Mouse (Mus musculus) liver, embryonic 13.5 days (tissue): ENCODE measurements at regions not wholly inside any gene's neighbourhood (a gene's known extent, or its start where the extent isn't known, plus 50 kb on each side); places are given as distances from the start of the nearest gene placed in this dataset.
A peak's percentile ranks its signal among the peaks of the same experiment; 100 is the strongest.

ENCODE experiments used
- ATAC-seq: fragments of 200-750 bp; cut with Nextera tagmentation; 2 replicates; pipeline ENCODE4 v1.8.0; 2017; ENCODE audit warnings: low read depth, mild to moderate bottlenecking, moderate number of reproducible peaks, moderate library complexity
- DNase-seq: peaks from one replicate; pipeline ENCODE4 v3.0.0; 2022
- H3K27ac ChIP-seq: fragments of 300-500 bp; sonication (generic); 2 replicates; pipeline ENCODE4 v1.5.1; 2015; ENCODE audit warnings: moderate library complexity, mild to moderate bottlenecking, inconsistent platforms
- H3K27me3 ChIP-seq: fragments of 300-500 bp; sonication (generic); 2 replicates; pipeline ENCODE4 v1.6.1; 2015; ENCODE audit warnings: mild to moderate bottlenecking, inconsistent platforms
- H3K36me3 ChIP-seq: fragments of 300-500 bp; sonication (generic); 2 replicates; pipeline ENCODE4 v1.6.1; 2015; ENCODE audit warnings: mild to moderate bottlenecking, inconsistent platforms
- H3K4me1 ChIP-seq: fragments of 300-500 bp; sonication (generic); replicated peaks from 2 replicates; pipeline ENCODE4 v1.6.1; 2015; ENCODE audit warnings: inconsistent platforms
- H3K4me2 ChIP-seq: fragments of 300-500 bp; sonication (generic); 2 replicates; pipeline ENCODE4 v1.6.1; 2015; ENCODE audit warnings: inconsistent platforms, mild to moderate bottlenecking, moderate library complexity
- H3K4me3 ChIP-seq: fragments of 300-500 bp; sonication (generic); replicated peaks from 2 replicates; pipeline ENCODE4 v1.5.1; 2015; ENCODE audit warnings: mild to moderate bottlenecking, inconsistent platforms
- H3K9ac ChIP-seq: fragments of 300-500 bp; sonication (generic); 2 replicates; pipeline ENCODE4 v1.6.1; 2015; ENCODE audit warnings: mild to moderate bottlenecking, inconsistent platforms
- H3K9me3 ChIP-seq: fragments of 300-500 bp; sonication (generic); replicated peaks from 2 replicates; pipeline ENCODE4 v1.6.1; 2016; ENCODE audit warnings: inconsistent platforms
- WGBS: fragments of 180-500 bp; shearing (Covaris S2); methylation state at CpG from one replicate; pipeline ENCODE4 v1.1.7; 2015; ENCODE audit not compliant: insufficient replicate concordance; 5-methylcytosine and 5-hydroxymethylcytosine counted together

- Histone ChIP-seq H3K4me2 (no peak overlapping the region), H3K36me3 (no peaks in the 10 kb centered on the region), H3K4me1 (no peaks in the 10 kb centered on the region), H3K4me3 (no peak overlapping the region), H3K9me3 (no peaks in the 10 kb centered on the region; the same call in 1 of the 2 replicates), H3K27ac (no peak overlapping the region), H3K27me3 (no peaks in the 10 kb centered on the region), H3K9ac (no peak overlapping the region)
- ATAC-seq (no peak), DNase-seq (peak; percentile 5)
- WGBS = 45% methylated on average over 9 of the region's 9 CpGs
Measured at GRCm38 (mm10) chr1:35385430-35385829, 535.7 kb downstream of the Plekhb2 start.

GRCm38 (mm10) chr1:35388181-35388580 lies 538.4 kb downstream of the Plekhb2 start:
- DNase-seq (no peak), ATAC-seq (no peak)

GRCm38 (mm10) chr1:35390371-35390770 lies 540.6 kb downstream of the Plekhb2 start:
- no peak overlapping the region for H3K27ac ChIP-seq
- DNase-seq (no peak), ATAC-seq (no peak)
- no peak overlapping the region for H3K4me2 ChIP-seq
- no peaks in the 10 kb centered on the region for H3K4me1 ChIP-seq
- H3K36me3 ChIP-seq = no peaks in the 10 kb centered on the region
- no peaks in the 10 kb centered on the region for H3K27me3 ChIP-seq
- H3K9me3 ChIP-seq = no peaks in the 10 kb centered on the region
- 47% methylated on average over 4 of the region's 4 CpGs for WGBS
- no peak overlapping the region for H3K9ac ChIP-seq
- H3K4me3 ChIP-seq = no peak overlapping the region

More at GRCm38 (mm10) chr1:35388181-35388580, 538.4 kb downstream of the Plekhb2 start:
- H3K4me3 ChIP-seq = no peak overlapping the region
- no peak overlapping the region for H3K4me2 ChIP-seq
- H3K27ac ChIP-seq = no peak overlapping the region
- H3K27me3 ChIP-seq = no peaks in the 10 kb centered on the region
- H3K9me3 ChIP-seq = no peaks in the 10 kb centered on the region; the same call in 1 of the 2 replicates
- no peak overlapping the region for H3K9ac ChIP-seq
- no peaks in the 10 kb centered on the region for H3K36me3 ChIP-seq
- no peaks in the 10 kb centered on the region for H3K4me1 ChIP-seq
- 21% methylated on average over 6 of the region's 6 CpGs for WGBS

GRCm38 (mm10) chr1:35390858-35391586 lies 541.2 kb downstream of the Plekhb2 start:
- Histone ChIP-seq H3K27ac (no peak overlapping the region), H3K9ac (no peak overlapping the region), H3K4me1 (no peaks in the 10 kb centered on the region), H3K9me3 (no peaks in the 10 kb centered on the region), H3K27me3 (no peaks in the 10 kb centered on the region), H3K36me3 (no peaks in the 10 kb centered on the region), H3K4me2 (no peak overlapping the region), H3K4me3 (no peak overlapping the region)
- ATAC-seq (no peak), DNase-seq (no peak)
- WGBS = 55% methylated on average over 7 of the region's 7 CpGs

GRCm38 (mm10) chr1:35393550-35394118 lies 543.9 kb downstream of the Plekhb2 start:
- H3K4me1 ChIP-seq = no peaks in the 10 kb centered on the region
- H3K27me3 ChIP-seq = no peaks in the 10 kb centered on the region
- ATAC-seq (no peak), DNase-seq (no peak)
- 69% methylated on average over 6 of the region's 6 CpGs for WGBS
- no peak overlapping the region for H3K4me3 ChIP-seq
- no peak overlapping the region for H3K27ac ChIP-seq
- H3K4me2 ChIP-seq = no peak overlapping the region
- no peak overlapping the region for H3K9ac ChIP-seq
- H3K36me3 ChIP-seq = no peaks in the 10 kb centered on the region
- 0 out of 2 replicates have a peak, but pooled peaks cover 2% of the 10 kb centered on the region for H3K9me3 ChIP-seq

- H3K9me3 ChIP-seq = 0 out of 2 replicates have a peak, but pooled peaks cover 2% of the 10 kb centered on the region
- DNase-seq (no peak), ATAC-seq (no peak)
- H3K4me3 ChIP-seq = no peak overlapping the region
- WGBS = 70% methylated on average over 11 of the region's 11 CpGs
- H3K27me3 ChIP-seq = no peaks in the 10 kb centered on the region
- no peak overlapping the region for H3K4me2 ChIP-seq
- H3K4me1 ChIP-seq = no peaks in the 10 kb centered on the region
- H3K27ac ChIP-seq = no peak overlapping the region
- no peak overlapping the region for H3K9ac ChIP-seq
- H3K36me3 ChIP-seq = no peaks in the 10 kb centered on the region
Measured at GRCm38 (mm10) chr1:35400674-35401359, 551.0 kb downstream of the Plekhb2 start.

- no peaks in the 10 kb centered on the region for H3K27me3 ChIP-seq
- H3K4me1 ChIP-seq = no peaks in the 10 kb centered on the region
- no peak overlapping the region for H3K27ac ChIP-seq
- no peak overlapping the region for H3K4me2 ChIP-seq
- H3K36me3 ChIP-seq = no peaks in the 10 kb centered on the region
- no peak for DNase-seq
- no peak overlapping the region for H3K9ac ChIP-seq
- H3K9me3 ChIP-seq = 0 out of 2 replicates have a peak, but pooled peaks cover 1% of the 10 kb centered on the region
- 69% methylated on average over 4 of the region's 4 CpGs for WGBS
- no peak overlapping the region for H3K4me3 ChIP-seq
- no peak for ATAC-seq
Measured at GRCm38 (mm10) chr1:35402995-35403394, 553.2 kb downstream of the Plekhb2 start.

DNA sequence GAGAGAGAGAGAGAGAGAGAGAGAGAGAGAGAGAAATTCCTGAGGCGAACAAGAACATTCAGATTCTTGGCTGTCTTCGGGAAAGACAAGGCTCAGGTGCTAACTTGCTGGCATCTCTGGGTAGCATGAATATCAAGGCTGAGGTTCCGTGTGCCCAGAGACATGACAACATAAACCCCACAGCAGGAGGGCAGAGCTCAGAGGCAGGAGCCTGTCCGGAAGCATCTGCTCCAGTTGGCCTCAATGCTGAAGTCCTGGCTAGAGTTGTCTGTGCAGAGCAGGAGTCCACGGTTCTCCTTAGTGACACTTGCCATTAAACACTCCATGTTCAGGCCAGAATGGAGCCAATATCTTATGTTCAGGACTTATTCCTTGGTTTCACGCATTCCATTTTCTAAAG lies 555.6 kb downstream of the Plekhb2 start:
- no peaks in the 10 kb centered on the region for H3K9me3 ChIP-seq

DNA sequence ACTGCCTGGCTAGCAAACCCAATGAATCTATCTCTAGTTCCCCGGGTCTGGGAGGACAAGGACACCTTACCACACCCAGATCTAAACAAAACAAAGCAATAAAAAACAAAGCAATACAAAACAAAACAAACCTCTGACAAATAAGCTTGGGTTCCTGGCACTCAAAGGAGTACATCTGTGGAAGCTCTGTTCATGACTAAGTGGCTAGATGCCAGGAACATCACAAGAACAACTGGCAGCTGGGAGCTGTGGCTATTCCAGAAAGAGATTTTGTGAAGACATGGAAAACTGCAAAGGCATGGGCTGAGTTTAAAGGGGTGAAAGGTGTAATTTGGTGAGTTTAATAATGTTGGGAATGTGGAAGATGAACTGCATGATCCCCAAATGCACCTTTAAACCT lies 565.9 kb downstream of the Plekhb2 start:
- no peaks in the 10 kb centered on the region for H3K36me3 ChIP-seq
- 45% methylated on average over 1 of the region's 1 CpGs for WGBS
- H3K9me3 ChIP-seq = no peaks in the 10 kb centered on the region
- H3K4me2 ChIP-seq = no peak overlapping the region
- no peak for ATAC-seq
- H3K27ac ChIP-seq = no peak overlapping the region
- no peak for DNase-seq
- H3K4me1 ChIP-seq = no peaks in the 10 kb centered on the region
- no peak overlapping the region for H3K9ac ChIP-seq
- H3K27me3 ChIP-seq = no peaks in the 10 kb centered on the region
- no peak overlapping the region for H3K4me3 ChIP-seq

More for the DNA sequence above, 555.6 kb downstream of the Plekhb2 start:
- Histone ChIP-seq H3K4me2 (no peak overlapping the region), H3K4me3 (no peak overlapping the region), H3K36me3 (no peaks in the 10 kb centered on the region), H3K27ac (no peak overlapping the region), H3K4me1 (no peaks in the 10 kb centered on the region), H3K9ac (no peak overlapping the region), H3K27me3 (no peaks in the 10 kb centered on the region)
- ATAC-seq (no peak), DNase-seq (no peak)
- 71% methylated on average over 6 of the region's 6 CpGs for WGBS

- 63% methylated on average over 8 of the region's 8 CpGs for WGBS
- no peaks in the 10 kb centered on the region for H3K27me3 ChIP-seq
- DNase-seq = no peak
- H3K4me1 ChIP-seq = no peaks in the 10 kb centered on the region
- H3K4me2 ChIP-seq = no peak overlapping the region
- H3K9me3 ChIP-seq = peaks cover 3% of the 10 kb centered on the region; the same call in 1 of the 2 replicates
- no peaks in the 10 kb centered on the region for H3K36me3 ChIP-seq
- ATAC-seq = no peak
- no peak overlapping the region for H3K4me3 ChIP-seq
- no peak overlapping the region for H3K27ac ChIP-seq
- no peak overlapping the region for H3K9ac ChIP-seq
Measured at GRCm38 (mm10) chr1:35428126-35428840, 578.5 kb downstream of the Plekhb2 start.

DNA sequence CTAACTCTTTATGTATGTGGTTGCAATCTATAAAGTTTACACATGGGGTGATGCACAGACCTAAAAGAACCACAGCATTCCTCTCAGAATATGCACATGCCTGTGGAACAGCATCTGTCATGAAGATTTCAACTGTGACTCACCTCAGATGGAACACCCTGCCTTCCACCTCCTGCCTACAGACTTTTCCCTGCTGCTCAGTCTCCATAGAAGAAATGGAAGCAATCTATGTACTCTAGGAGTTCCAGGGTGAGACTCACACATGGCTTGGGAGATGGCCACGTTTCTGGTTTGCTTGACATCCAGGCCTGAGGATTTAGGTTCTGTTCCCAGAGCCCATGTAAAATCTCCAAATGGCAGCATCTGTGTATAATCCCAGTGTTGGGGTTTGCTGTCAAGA lies 579.7 kb downstream of the Plekhb2 start:
- DNase-seq (no peak), ATAC-seq (no peak)
- no peaks in the 10 kb centered on the region for H3K27me3 ChIP-seq
- no peak overlapping the region for H3K4me2 ChIP-seq
- 38% methylated on average over 1 of the region's 1 CpGs for WGBS
- no peaks in the 10 kb centered on the region for H3K36me3 ChIP-seq
- H3K9ac ChIP-seq = no peak overlapping the region
- no peak overlapping the region for H3K27ac ChIP-seq
- H3K4me3 ChIP-seq = no peak overlapping the region
- H3K9me3 ChIP-seq = peaks cover 3% of the 10 kb centered on the region; the same call in 1 of the 2 replicates
- H3K4me1 ChIP-seq = no peaks in the 10 kb centered on the region
